Mouse (Mus musculus) liver, adult 2 months (tissue): ENCODE data around the gene Lcp2.

ENCODE experiments used
- CTCF ChIP-seq: fragments of 200-500 bp; IDR thresholded peaks from 2 replicates; pipeline ENCODE4 v1.5.1; 2011; ENCODE audit warnings: low read depth, low read length, control low read depth
- POLR2A ChIP-seq: fragments of 200-500 bp; IDR thresholded peaks from 2 replicates; pipeline ENCODE4 v1.6.1; 2011; ENCODE audit warnings: low read length, control low read depth; ENCODE audit not compliant: insufficient read depth; ENCODE audit errors: extremely low read depth

DNA sequence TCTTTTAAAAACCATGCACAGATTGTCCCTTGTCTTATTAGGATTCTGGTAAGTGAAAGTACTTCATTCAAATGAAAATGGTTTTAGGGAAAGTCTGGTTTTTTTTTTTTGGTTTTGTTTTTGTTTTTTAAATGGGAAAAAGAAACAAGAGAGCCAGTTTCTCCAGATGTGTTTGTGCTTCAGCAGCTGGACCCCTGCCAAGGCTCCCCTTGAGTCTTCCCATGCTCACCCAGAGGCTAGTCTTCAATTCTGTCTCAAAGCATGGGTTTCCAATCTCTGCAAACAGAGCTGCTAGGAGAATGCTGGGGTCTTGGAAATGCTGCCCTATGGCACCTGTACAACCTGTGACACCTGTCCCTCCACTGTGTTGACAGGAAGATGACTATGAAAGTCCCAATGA, 23.9 kb downstream of the Lcp2 start:
- TF ChIP-seq CTCF, result no peak
- TF ChIP-seq POLR2A, result no peak
